Mouse (Mus musculus) ovary, postnatal 36 days (tissue): ENCODE measurements around the gene Slc4a3.

Experiments used
- DNase-seq: peaks from one replicate; pipeline ENCODE4 v3.0.0; 2022; ENCODE audit warnings: low spot score, mixed read lengths

The Slc4a3 gene

GRCm38 (mm10) chr1:75597622-75598021, 51.6 kb downstream of the Slc4a3 start:
- no peak for DNase-seq

- no peak for DNase-seq
These were observed 55.7 kb downstream of the Slc4a3 start for GRCm38 (mm10) chr1:75601738-75602137.

DNA sequence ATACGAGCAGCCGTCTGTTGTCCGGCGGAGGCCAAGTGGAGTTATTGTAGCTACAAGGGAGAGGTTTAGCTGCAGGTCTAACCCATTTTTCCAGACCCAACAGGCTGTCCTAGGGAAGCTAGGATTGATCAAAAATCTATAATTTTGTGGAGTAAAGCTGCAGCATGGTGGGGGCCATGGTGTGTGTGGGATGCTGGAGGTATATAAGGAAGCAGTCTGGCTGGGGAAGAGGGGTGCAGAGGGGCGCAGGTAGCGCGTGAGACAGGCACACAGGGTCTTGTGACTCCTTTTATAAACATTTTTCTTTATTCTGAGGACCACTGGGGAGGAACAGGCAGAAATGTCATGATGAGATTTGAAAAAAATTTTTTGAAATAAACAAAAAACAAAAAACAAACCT, 57.5 kb downstream of the Slc4a3 start:
- DNase-seq: no peak

- DNase-seq: no peak
These were observed 62.2 kb downstream of the Slc4a3 start for GRCm38 (mm10) chr1:75608225-75608624.

DNA sequence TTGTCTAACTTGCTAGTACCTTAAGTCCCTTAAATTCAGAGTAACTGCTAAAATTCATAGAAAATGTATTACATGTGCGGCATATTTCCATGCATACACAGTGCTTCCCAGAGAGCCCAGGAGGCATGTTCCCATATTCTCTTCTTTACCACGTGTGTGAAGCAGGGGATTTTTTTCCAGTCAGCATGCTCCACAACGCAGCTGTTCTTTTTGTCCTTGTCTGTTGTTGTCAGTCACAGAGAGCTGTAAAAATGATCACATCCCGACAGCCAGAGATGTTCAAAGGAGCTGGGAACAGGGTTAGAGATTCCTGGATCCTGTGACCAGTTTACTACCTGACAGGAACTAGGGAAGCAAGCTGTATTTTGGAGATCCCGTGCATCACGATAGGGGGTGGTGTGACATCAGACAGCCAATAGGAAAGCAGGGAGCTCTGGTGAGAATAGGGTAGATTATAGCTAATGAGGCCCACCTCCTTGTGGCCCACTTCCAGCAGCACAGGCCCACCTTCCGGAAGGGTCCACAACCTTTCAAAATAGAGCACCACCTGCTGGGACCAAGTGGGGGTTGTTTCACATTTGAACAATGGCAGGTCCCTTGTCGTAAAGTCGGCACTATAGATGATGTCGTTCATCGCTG, 62.7 kb downstream of the Slc4a3 start:
- no peak for DNase-seq

GRCm38 (mm10) chr1:75609264-75609662, 63.2 kb downstream of the Slc4a3 start:
- no peak for DNase-seq

DNA sequence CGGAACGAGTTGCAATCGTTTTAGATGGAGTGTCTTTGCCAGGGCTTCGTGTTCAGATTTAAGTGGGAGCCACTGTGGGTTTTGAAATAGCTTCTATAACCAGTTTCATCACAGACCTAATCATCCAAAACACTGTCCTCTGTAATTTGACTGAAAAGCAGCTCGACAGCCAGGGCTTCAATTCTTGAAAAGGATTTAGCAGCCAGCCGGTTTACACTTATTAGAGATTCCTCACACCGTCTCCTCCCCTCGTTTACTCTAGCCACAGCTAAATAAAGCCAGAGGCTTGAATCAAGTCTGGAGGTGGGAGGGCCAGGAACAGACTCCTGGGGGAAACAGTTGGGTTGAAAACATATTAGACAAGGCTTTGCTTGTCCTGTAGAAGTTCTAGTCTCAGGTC, 64.5 kb downstream of the Slc4a3 start:
- no peak for DNase-seq
